Mouse (Mus musculus): ENCODE results near the gene Ppp1r14a.

DNA sequence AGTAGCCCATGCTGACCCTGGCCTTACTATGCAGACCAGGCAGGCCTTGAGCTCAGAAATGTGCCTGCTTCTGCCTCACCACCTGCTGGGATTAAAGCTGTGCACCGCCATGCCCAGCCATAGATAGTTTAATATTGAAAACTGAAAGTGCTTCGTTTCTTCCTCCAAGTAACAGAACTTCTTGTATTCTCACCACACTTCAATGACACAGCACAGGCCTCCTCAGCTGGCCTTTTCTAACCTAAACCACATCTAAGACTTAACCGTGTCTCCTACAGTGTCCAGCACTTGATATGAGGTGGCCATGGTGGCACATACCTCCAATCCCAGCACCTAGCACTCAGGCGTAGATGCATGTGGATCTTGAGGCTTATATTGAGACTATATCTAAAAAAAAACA, 18.7 kb upstream of the Ppp1r14a start:
- TF ChIP-seq CTCF (conservative IDR thresholded peaks at IDR 0.05; ENCODE audit: low read length): no peak
- TF ChIP-seq POU5F1 (IDR thresholded peaks at IDR 0.05; ENCODE audit: borderline replicate concordance, low read length): no peak
- no peak for TF ChIP-seq NANOG (IDR thresholded peaks at IDR 0.05; ENCODE audit: borderline replicate concordance, low read length)

Measured in E14TG2a.4 (cell line).